Mouse (Mus musculus): ENCODE data around the gene Krt7.

- TF ChIP-seq CTCF (IDR thresholded peaks at IDR 0.05; ENCODE audit: low read depth, low read length) (no peak), POLR2A (IDR thresholded peaks at IDR 0.05; ENCODE audit: extremely low read depth, insufficient read depth, low read length) (no peak)
These were observed 48.4 kb downstream of the Krt7 start for GRCm38 (mm10) chr15:101459283-101459682.
